Mouse (Mus musculus) neural tube, embryonic 13.5 days (tissue): ENCODE results near the gene Mark4. TPM values are rescaled to one million over a fixed set of nuclear protein-coding genes. Genes with fewer than 3 reads are reported as not detected.

ENCODE experiments used
- ATAC-seq: fragments of 200-750 bp; cut with Nextera tagmentation; 2 replicates; pipeline ENCODE4 v1.8.0; 2017; ENCODE audit warnings: low read depth, mild to moderate bottlenecking, moderate TSS enrichment, moderate library complexity
- H3K27ac ChIP-seq: fragments of 300-500 bp; sonication (generic); replicated peaks from 2 replicates; pipeline ENCODE4 v1.5.1; 2015; ENCODE audit warnings: moderate library complexity, mild to moderate bottlenecking, inconsistent platforms
- H3K27me3 ChIP-seq: fragments of 300-500 bp; sonication (generic); 2 replicates; pipeline ENCODE4 v1.6.1; 2015; ENCODE audit warnings: mild to moderate bottlenecking, inconsistent platforms
- H3K36me3 ChIP-seq: fragments of 300-500 bp; sonication (generic); 2 replicates; pipeline ENCODE4 v1.6.1; 2015; ENCODE audit warnings: mild to moderate bottlenecking, inconsistent platforms
- H3K4me1 ChIP-seq: fragments of 300-500 bp; sonication (generic); replicated peaks from 2 replicates; pipeline ENCODE4 v1.6.1; 2015; ENCODE audit warnings: inconsistent platforms
- H3K4me2 ChIP-seq: fragments of 300-500 bp; sonication (generic); 2 replicates; pipeline ENCODE4 v1.6.1; 2015; ENCODE audit warnings: inconsistent platforms, mild to moderate bottlenecking, moderate library complexity
- H3K4me3 ChIP-seq: fragments of 300-500 bp; sonication (generic); 2 replicates; pipeline ENCODE4 v1.5.1; 2015; ENCODE audit warnings: mild to moderate bottlenecking, inconsistent platforms
- H3K9ac ChIP-seq: fragments of 300-500 bp; sonication (generic); 2 replicates; pipeline ENCODE4 v1.6.1; 2015; ENCODE audit warnings: moderate library complexity, mild to moderate bottlenecking, inconsistent platforms
- H3K9me3 ChIP-seq: fragments of 300-500 bp; sonication (generic); 2 replicates; pipeline ENCODE4 v1.6.1; 2016; ENCODE audit warnings: inconsistent platforms
- WGBS: fragments of 180-500 bp; shearing (Covaris S2); methylation state at CpG from one replicate; pipeline ENCODE4 v1.1.7; 2015; 5-methylcytosine and 5-hydroxymethylcytosine counted together
- microRNA counts: library from miRNA; unstranded; fragments of <30 nt; microRNA quantifications from one replicate; lab custom pipeline; 2016
- microRNA-seq: library from miRNA; unstranded; fragments of <30 nt; microRNA quantifications from one replicate; pipeline ENCODE4, GENCODE M21; 2016
- polyA plus RNA-seq: library from polyadenylated mRNA; unstranded; fragments of >200 nt; fragmentation: Nextera tagmentation; extraction: Ambion mirVana; gene quantifications from 2 replicates; pipeline ENCODE4 v1.2.1, GENCODE M21; 2015

The Mark4 gene
- polyA plus RNA-seq, 1 experiment from 2014 or later, result 16.1 TPM

GRCm38 (mm10) chr7:19378049-19378448 lies 80.6 kb downstream of the Mark4 start:
- no peak for ATAC-seq
- H3K27ac ChIP-seq, result no peak overlapping the region
- no peak overlapping the region for H3K9ac ChIP-seq
- H3K4me1 ChIP-seq, result peaks cover 8% of the 10 kb centered on the region
- no peaks in the 10 kb centered on the region for H3K36me3 ChIP-seq
- no peaks in the 10 kb centered on the region for H3K27me3 ChIP-seq
- no peak overlapping the region for H3K4me2 ChIP-seq
- H3K4me3 ChIP-seq, result no peak overlapping the region
- no peaks in the 10 kb centered on the region for H3K9me3 ChIP-seq
- 82% methylated on average over 8 of the region's 8 CpGs for WGBS

- Histone ChIP-seq H3K9me3 (no peaks in the 10 kb centered on the region), H3K27ac (no peak overlapping the region), H3K4me3 (no peak overlapping the region), H3K4me1 (no peaks in the 10 kb centered on the region), H3K36me3 (no peaks in the 10 kb centered on the region), H3K4me2 (no peak overlapping the region), H3K9ac (no peak overlapping the region), H3K27me3 (no peaks in the 10 kb centered on the region)
- no peak for ATAC-seq
- 94% methylated on average over 4 of the region's 4 CpGs for WGBS
Observed at GRCm38 (mm10) chr7:19376019-19376418, 82.6 kb downstream of the Mark4 start.

GRCm38 (mm10) chr7:19375368-19375767 lies 83.3 kb downstream of the Mark4 start:
- Histone ChIP-seq H3K27me3 (no peaks in the 10 kb centered on the region), H3K4me3 (no peak overlapping the region), H3K9me3 (no peaks in the 10 kb centered on the region), H3K36me3 (no peaks in the 10 kb centered on the region), H3K4me2 (no peak overlapping the region), H3K9ac (no peak overlapping the region), H3K27ac (no peak overlapping the region), H3K4me1 (no peaks in the 10 kb centered on the region)
- ATAC-seq, result no peak
- WGBS, result 79% methylated on average over 18 of the region's 18 CpGs

MicroRNA genes within 50 kb of the gene (microRNA counts, 519-probe panel; counts per million panel counts)
- not detected for microRNA mmu-miR-343 (lab: Ali Mortazavi, UCI)

Small RNA genes within 50 kb of the gene (microRNA-seq; reads per million reads assigned to microRNA genes)
- not detected for gene Mir343

Other genes with a start within 250 kb of the Mark4 start
- gene Gpr4, start 246.3 kb downstream of the Mark4 start, polyA plus RNA-seq, result 2.0 and 2.6 TPM in 2 replicates
- gene Opa3, start 230.5 kb downstream of the Mark4 start, polyA plus RNA-seq, result 38.7 and 39.9 TPM in 2 replicates
- gene Vasp, start 187.0 kb downstream of the Mark4 start, polyA plus RNA-seq, result 41.2 and 46.3 TPM in 2 replicates
- 0.41 and 0.59 TPM in 2 replicates for gene Ppm1n, start 178.8 kb downstream of the Mark4 start, polyA plus RNA-seq
- 103 and 117 TPM in 2 replicates for gene Rtn2, start 176.2 kb downstream of the Mark4 start, polyA plus RNA-seq
- 0.06 and 0.19 TPM in 2 replicates for gene Fosb, start 148.8 kb downstream of the Mark4 start, polyA plus RNA-seq
- 90.7 and 96.1 TPM in 2 replicates for gene Ercc1, start 114.0 kb downstream of the Mark4 start, polyA plus RNA-seq
- 19.8 and 21.1 TPM in 2 replicates for gene Cd3eap, start 99.3 kb downstream of the Mark4 start, polyA plus RNA-seq
- 1.2 and 3.4 TPM in 2 replicates for gene Ppp1r13l, start 99.1 kb downstream of the Mark4 start, polyA plus RNA-seq
- 18.6 and 20.5 TPM in 2 replicates for gene Ercc2, start 76.8 kb downstream of the Mark4 start, polyA plus RNA-seq
- gene Klc3, start 54.7 kb downstream of the Mark4 start, polyA plus RNA-seq, result 4.0 and 5.3 TPM in 2 replicates
- gene Ckm, start 54.0 kb downstream of the Mark4 start, polyA plus RNA-seq, result 1.1 and 1.3 TPM in 2 replicates
- 0.32 and 0.52 TPM in 2 replicates for gene Exoc3l2, start 4.5 kb upstream of the Mark4 start, polyA plus RNA-seq
- gene Bloc1s3, start 49.5 kb upstream of the Mark4 start, polyA plus RNA-seq, result 3.5 and 3.6 TPM in 2 replicates
- 46.4 and 49.0 TPM in 2 replicates for gene Trappc6a, start 49.6 kb upstream of the Mark4 start, polyA plus RNA-seq
- gene Nkpd1, start 59.0 kb upstream of the Mark4 start, polyA plus RNA-seq, result 0.14 TPM in 1 of 2 replicates, not detected in the other
- 32.7 and 36.5 TPM in 2 replicates for gene Ppp1r37, start 104.3 kb upstream of the Mark4 start, polyA plus RNA-seq
- 0.40 TPM in 1 of 2 replicates, not detected in the other for gene Zfp296, start 118.5 kb upstream of the Mark4 start, polyA plus RNA-seq
- gene Gemin7, start 118.8 kb upstream of the Mark4 start, polyA plus RNA-seq, result 153 and 159 TPM in 2 replicates
- 52.9 and 61.6 TPM in 2 replicates for gene Clasrp, start 145.7 kb upstream of the Mark4 start, polyA plus RNA-seq
- gene Relb, start 170.6 kb upstream of the Mark4 start, polyA plus RNA-seq, result 5.6 and 6.6 TPM in 2 replicates
- gene Clptm1, start 206.2 kb upstream of the Mark4 start, polyA plus RNA-seq, result 110 and 118 TPM in 2 replicates
- gene Apoc2, start 219.1 kb upstream of the Mark4 start, polyA plus RNA-seq, result 1.0 TPM in 1 of 2 replicates, not detected in the other
- gene Gm44805, start 222.6 kb upstream of the Mark4 start, polyA plus RNA-seq, result not detected in 2 replicates
- gene Apoc4, start 222.7 kb upstream of the Mark4 start, polyA plus RNA-seq, result 0.08 TPM in 1 of 2 replicates, not detected in the other
- gene Apoc1, start 233.8 kb upstream of the Mark4 start, polyA plus RNA-seq, result 4.4 and 6.6 TPM in 2 replicates
- 408 and 440 TPM in 2 replicates for gene Apoe, start 240.4 kb upstream of the Mark4 start, polyA plus RNA-seq